Mouse (Mus musculus) E14TG2a.4 (cell line): ENCODE results near the gene Zfp428.

Experiments
- CTCF ChIP-seq: conservative IDR thresholded peaks from 2 replicates; pipeline ENCODE4 v1.5.1; 2014; ENCODE audit warnings: low read length
- POU5F1 ChIP-seq: IDR thresholded peaks from 2 replicates; pipeline ENCODE4 v1.6.1; 2014; ENCODE audit warnings: low read length, borderline replicate concordance

DNA sequence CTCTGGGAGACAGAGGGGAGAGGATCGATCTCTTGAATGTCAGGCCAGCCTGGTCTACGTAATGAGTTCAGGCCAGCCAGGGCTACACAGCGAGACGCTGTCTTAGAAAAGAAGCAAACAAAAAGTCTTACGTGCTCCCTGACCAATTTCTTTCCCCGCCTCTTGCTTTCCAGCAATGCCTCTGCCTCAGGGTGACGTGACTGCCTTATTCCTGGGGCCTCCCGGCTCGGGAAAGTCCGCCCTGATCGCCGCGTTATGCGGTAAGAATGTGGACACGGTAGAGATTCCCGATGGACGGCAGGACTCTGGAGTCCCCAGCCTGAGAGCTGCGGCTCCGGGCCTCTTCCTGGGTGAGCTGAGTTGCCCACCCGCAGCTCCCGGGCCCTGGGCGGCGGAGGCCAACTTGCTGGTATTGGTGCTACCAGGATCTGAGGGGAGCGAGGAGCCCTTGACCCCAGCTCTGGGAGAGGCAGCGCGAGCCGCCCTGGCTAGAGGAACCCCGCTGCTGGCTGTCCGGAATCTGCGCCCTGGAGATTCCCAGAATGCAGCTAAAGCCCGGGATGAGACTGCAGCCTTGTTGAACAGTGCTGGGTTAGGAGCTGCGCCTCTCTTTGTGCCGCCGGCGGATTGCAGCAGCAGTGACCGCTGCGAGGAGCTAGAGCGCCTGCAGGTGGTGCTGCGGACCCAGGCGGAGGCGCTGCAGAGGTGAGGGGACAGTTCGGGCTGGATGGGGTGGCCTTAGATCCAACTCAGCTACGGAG, 24.6 kb downstream of the Zfp428 start:
- TF ChIP-seq CTCF (peak; percentile 31), POU5F1 (no peak)
